Mouse (Mus musculus): Measurements from ENCODE around the gene Arrdc3. TPM values are rescaled to one million over a fixed set of nuclear protein-coding genes. Genes with fewer than 3 reads are reported as not detected.

Gene Arrdc3
- total and polyA plus RNA-seq, 2 experiments from 2014 or later = 49.8 to 100 TPM

DNA sequence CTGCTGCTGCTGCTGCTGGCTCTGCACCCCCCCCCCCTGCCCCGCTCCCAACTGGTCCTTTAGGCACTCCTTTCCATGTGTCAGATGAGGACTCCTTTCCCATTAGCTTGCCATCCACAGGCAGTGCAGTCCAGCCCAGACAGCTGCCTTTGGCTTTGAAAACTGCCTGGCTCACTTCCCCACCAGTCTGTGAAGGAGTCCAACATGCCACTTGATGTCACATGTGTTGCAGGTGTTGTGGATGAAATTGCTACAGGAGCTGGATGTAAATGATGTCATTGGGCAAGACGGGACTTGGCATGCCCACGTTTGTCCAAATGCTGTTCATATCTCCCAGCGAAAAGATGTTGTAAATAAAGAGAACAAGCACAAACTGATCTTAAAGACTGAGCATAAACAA lies 56.0 kb downstream of the Arrdc3 start:
- DNase-seq (ENCODE audit: low spot score) (no peak), ATAC-seq (no peak)
- Histone ChIP-seq H3K36me3 (ENCODE audit: insufficient read depth, low read length) (no peaks in the 10 kb centered on the region), H3K27ac (no peak overlapping the region), H3K4me3 (ENCODE audit: low read length) (no peak overlapping the region), H3K9me3 (ENCODE audit: low read length) (no peaks in the 10 kb centered on the region), H3K9ac (replicated peaks; ENCODE audit: low read length) (no peak overlapping the region), H3K4me1 (ENCODE audit: insufficient read depth, low read length) (no peaks in the 10 kb centered on the region), H3K27me3 (ENCODE audit: insufficient read depth, low read length) (no peaks in the 10 kb centered on the region), H3K4me2 (ENCODE audit: low read depth, low read length) (no peak overlapping the region)
- no peak for TF ChIP-seq CTCF (IDR thresholded peaks at IDR 0.05; ENCODE audit: low read depth)
- 89% methylated on average over 4 of the region's 4 CpGs for WGBS

DNA sequence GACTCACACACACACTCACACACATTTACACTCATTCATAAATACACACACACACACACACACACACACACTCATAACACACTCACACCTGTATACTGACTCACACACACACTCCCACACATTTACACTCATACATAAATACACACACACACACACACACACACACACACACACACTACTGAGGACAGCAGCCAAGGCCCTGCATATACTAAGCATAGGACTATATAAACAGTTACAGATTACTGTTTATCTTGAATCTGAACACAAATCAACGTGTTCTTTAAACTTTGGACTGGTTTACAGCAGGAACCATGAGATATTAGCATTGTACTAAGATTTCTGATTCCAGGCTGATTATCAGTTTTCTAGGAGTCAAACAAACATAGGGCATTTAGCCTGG lies 56.7 kb downstream of the Arrdc3 start:
- Histone ChIP-seq H3K4me1 (ENCODE audit: insufficient read depth, low read length) (no peaks in the 10 kb centered on the region), H3K9ac (replicated peaks; ENCODE audit: low read length) (no peak overlapping the region), H3K27me3 (ENCODE audit: insufficient read depth, low read length) (no peaks in the 10 kb centered on the region), H3K9me3 (ENCODE audit: low read length) (no peaks in the 10 kb centered on the region), H3K27ac (no peak overlapping the region), H3K4me2 (ENCODE audit: low read depth, low read length) (no peak overlapping the region), H3K36me3 (ENCODE audit: insufficient read depth, low read length) (no peaks in the 10 kb centered on the region), H3K4me3 (ENCODE audit: low read length) (no peak overlapping the region)
- TF ChIP-seq CTCF (IDR thresholded peaks at IDR 0.05; ENCODE audit: low read depth) = no peak
- DNase-seq (ENCODE audit: low spot score) (no peak), ATAC-seq (no peak)
- 60% methylated on average over 1 of the region's 1 CpGs for WGBS

DNA sequence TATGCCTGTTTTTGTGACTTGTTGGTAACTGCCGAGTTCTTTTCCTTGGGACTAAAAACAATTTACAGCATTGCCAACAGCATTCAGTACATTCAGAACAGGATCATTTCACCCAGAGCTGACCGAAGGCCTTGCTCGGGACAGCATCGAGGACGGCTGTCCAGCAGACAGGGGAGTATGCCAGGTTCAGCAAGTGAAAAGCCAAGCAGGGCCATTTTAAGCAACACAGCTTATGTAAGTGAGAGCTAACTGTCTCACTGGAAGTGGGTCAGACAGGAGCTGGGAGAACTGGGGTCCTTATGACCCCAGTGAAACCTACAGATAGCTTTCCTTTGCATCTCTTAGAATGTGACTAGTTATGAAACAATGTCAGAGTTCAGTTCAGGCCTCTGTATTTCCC lies 57.2 kb downstream of the Arrdc3 start:
- Histone ChIP-seq H3K27me3 (ENCODE audit: insufficient read depth, low read length) (no peaks in the 10 kb centered on the region), H3K27ac (no peak overlapping the region), H3K4me3 (ENCODE audit: low read length) (no peak overlapping the region), H3K9me3 (ENCODE audit: low read length) (no peaks in the 10 kb centered on the region), H3K4me2 (ENCODE audit: low read depth, low read length) (no peak overlapping the region), H3K9ac (replicated peaks; ENCODE audit: low read length) (no peak overlapping the region), H3K36me3 (ENCODE audit: insufficient read depth, low read length) (no peaks in the 10 kb centered on the region), H3K4me1 (ENCODE audit: insufficient read depth, low read length) (no peaks in the 10 kb centered on the region)
- TF ChIP-seq CTCF (IDR thresholded peaks at IDR 0.05; ENCODE audit: low read depth) = no peak
- ATAC-seq (no peak), DNase-seq (ENCODE audit: low spot score) (no peak)
- 79% methylated on average over 5 of the region's 5 CpGs for WGBS

DNA sequence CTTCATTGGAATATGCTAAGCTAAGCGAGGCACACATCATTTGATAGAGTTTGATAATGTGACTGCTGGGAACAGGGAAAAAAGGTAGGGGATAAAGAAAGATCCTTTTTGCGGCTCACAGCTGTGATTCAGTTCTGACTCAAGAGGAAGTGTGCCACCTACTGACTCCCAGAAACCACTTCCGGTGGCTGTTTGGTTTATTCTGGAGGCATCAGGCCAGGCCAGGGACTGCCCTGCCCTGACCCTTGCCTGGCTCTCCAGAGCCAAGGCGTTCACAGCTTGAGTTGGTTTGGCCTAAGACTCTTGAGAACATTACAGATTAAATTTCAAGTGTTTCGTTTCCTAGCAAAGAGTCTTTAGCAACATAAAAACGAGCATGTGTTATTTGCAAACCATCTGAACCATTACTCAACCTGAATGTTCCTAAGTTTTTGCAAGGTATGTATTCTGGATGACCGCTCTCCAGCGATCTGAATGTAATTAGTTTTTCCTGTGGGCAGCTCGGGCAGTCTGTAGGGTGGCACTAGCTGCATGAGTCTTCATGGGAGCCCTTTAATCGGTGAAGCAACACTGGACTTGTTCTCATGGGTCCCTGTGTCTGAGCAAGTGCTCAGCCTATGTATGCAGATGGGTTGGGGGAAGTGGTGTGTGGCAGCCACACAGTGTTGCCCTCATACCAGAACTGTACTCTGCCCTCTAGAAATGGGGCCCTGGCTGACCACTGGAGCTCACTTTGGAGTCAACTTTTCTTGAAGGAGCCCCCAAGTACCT lies 57.9 kb downstream of the Arrdc3 start:
- Histone ChIP-seq H3K4me3 (ENCODE audit: low read length) (no peak overlapping the region), H3K36me3 (ENCODE audit: insufficient read depth, low read length) (no peaks in the 10 kb centered on the region), H3K27me3 (ENCODE audit: insufficient read depth, low read length) (no peaks in the 10 kb centered on the region), H3K4me2 (ENCODE audit: low read depth, low read length) (no peak overlapping the region), H3K9me3 (ENCODE audit: low read length) (no peaks in the 10 kb centered on the region), H3K27ac (no peak overlapping the region), H3K4me1 (ENCODE audit: insufficient read depth, low read length) (no peaks in the 10 kb centered on the region), H3K9ac (replicated peaks; ENCODE audit: low read length) (no peak overlapping the region)
- WGBS = 73% methylated on average over 10 of the region's 10 CpGs
- ATAC-seq = no peak
- peak; percentile 9 for DNase-seq (ENCODE audit: low spot score)
- TF ChIP-seq CTCF (IDR thresholded peaks at IDR 0.05; ENCODE audit: low read depth) = peak; percentile 22

DNA sequence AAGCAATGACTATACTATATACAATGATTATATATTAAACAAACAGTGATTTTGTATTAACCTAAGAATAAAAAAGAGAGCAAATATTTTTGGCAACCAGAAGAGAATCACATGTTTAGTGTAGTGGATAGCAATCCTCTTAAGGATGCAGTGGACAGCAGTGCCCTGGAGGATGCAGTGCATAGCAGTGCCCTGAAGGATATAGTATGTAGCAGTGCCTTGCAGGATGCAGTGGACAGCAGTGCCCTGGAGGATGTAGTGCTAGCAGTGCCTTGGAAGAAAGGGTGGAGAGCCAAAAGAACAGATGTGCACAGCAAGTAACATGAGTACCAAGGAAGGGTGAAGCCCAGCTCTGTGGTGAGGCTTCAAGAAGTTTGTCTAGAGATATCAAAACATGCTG lies 61.3 kb downstream of the Arrdc3 start:
- ATAC-seq (no peak), DNase-seq (ENCODE audit: low spot score) (no peak)
- no peak for TF ChIP-seq CTCF (IDR thresholded peaks at IDR 0.05; ENCODE audit: low read depth)
- no peak overlapping the region for H3K4me3 ChIP-seq (ENCODE audit: low read length)
- H3K36me3 ChIP-seq (ENCODE audit: insufficient read depth, low read length) = no peaks in the 10 kb centered on the region
- H3K9ac ChIP-seq (replicated peaks; ENCODE audit: low read length) = no peak overlapping the region
- H3K4me2 ChIP-seq (ENCODE audit: low read depth, low read length) = no peak overlapping the region
- H3K9me3 ChIP-seq (ENCODE audit: low read length) = no peaks in the 10 kb centered on the region
- H3K27ac ChIP-seq = no peak overlapping the region
- no peaks in the 10 kb centered on the region for H3K27me3 ChIP-seq (ENCODE audit: insufficient read depth, low read length)
- H3K4me1 ChIP-seq (ENCODE audit: insufficient read depth, low read length) = no peaks in the 10 kb centered on the region
